Mouse (Mus musculus) stomach, postnatal 0 days (tissue): ENCODE results near the gene Catsperg1.

Experiments used
- CTCF ChIP-seq: IDR thresholded peaks from 2 replicates; pipeline ENCODE4 v1.5.1; 2016; ENCODE audit warnings: antibody characterized with exemption, low read depth, mild to moderate bottlenecking, moderate library complexity
- EP300 ChIP-seq: optimal IDR thresholded peaks from 2 replicates; pipeline ENCODE3; 2016; ENCODE audit warnings: antibody characterized with exemption

- no peak for TF ChIP-seq CTCF
- no peak for TF ChIP-seq EP300
These were observed 11.0 kb upstream of the Catsperg1 start for GRCm38 (mm10) chr7:29224756-29225394.
